Mouse (Mus musculus) embryonic facial prominence, embryonic 13.5 days (tissue): ENCODE measurements around the gene Psmc5. TPM values are rescaled to one million over a fixed set of nuclear protein-coding genes. Genes with fewer than 3 reads are reported as not detected.

Experiments used
- ATAC-seq: fragments of 200-750 bp; cut with Nextera tagmentation; 2 replicates; pipeline ENCODE4 v1.8.0; 2017; ENCODE audit warnings: low read depth; ENCODE audit not compliant: insufficient number of reproducible peaks, insufficient read depth, low FRiP score, low TSS enrichment
- H3K27ac ChIP-seq: fragments of 300-500 bp; sonication (generic); 2 replicates; pipeline ENCODE4 v1.5.1; 2015; ENCODE audit warnings: moderate library complexity, mild to moderate bottlenecking, inconsistent platforms
- H3K27me3 ChIP-seq: fragments of 300-500 bp; sonication (generic); 2 replicates; pipeline ENCODE4 v1.6.1; 2015; ENCODE audit warnings: mild to moderate bottlenecking, inconsistent platforms
- H3K36me3 ChIP-seq: fragments of 300-500 bp; sonication (generic); 2 replicates; pipeline ENCODE4 v1.6.1; 2015; ENCODE audit warnings: mild to moderate bottlenecking, inconsistent platforms
- H3K4me1 ChIP-seq: fragments of 300-500 bp; sonication (generic); 2 replicates; pipeline ENCODE4 v1.6.1; 2015; ENCODE audit warnings: inconsistent platforms
- H3K4me2 ChIP-seq: fragments of 300-500 bp; sonication (generic); 2 replicates; pipeline ENCODE4 v1.6.1; 2015; ENCODE audit warnings: moderate library complexity, mild to moderate bottlenecking, inconsistent platforms
- H3K4me3 ChIP-seq: fragments of 300-500 bp; sonication (generic); 2 replicates; pipeline ENCODE4 v1.5.1; 2015; ENCODE audit warnings: mild to moderate bottlenecking, inconsistent platforms
- H3K9ac ChIP-seq: fragments of 300-500 bp; sonication (generic); 2 replicates; pipeline ENCODE4 v1.6.1; 2015; ENCODE audit warnings: mild to moderate bottlenecking, inconsistent platforms
- H3K9me3 ChIP-seq: fragments of 300-500 bp; sonication (generic); 2 replicates; pipeline ENCODE4 v1.6.1; 2016; ENCODE audit warnings: inconsistent platforms
- WGBS: fragments of 180-500 bp; shearing (Covaris S2); methylation state at CpG from one replicate; pipeline ENCODE4 v1.1.7; 2015; ENCODE audit warnings: mixed read lengths; 5-methylcytosine and 5-hydroxymethylcytosine counted together
- polyA plus RNA-seq: library from polyadenylated mRNA; unstranded; fragments of >200 nt; fragmentation: Nextera tagmentation; extraction: Ambion mirVana; gene quantifications from 2 replicates; pipeline ENCODE4 v1.2.1, GENCODE M21; 2015

The Psmc5 gene
- polyA plus RNA-seq, 1 experiment from 2014 or later: 310 TPM

DNA sequence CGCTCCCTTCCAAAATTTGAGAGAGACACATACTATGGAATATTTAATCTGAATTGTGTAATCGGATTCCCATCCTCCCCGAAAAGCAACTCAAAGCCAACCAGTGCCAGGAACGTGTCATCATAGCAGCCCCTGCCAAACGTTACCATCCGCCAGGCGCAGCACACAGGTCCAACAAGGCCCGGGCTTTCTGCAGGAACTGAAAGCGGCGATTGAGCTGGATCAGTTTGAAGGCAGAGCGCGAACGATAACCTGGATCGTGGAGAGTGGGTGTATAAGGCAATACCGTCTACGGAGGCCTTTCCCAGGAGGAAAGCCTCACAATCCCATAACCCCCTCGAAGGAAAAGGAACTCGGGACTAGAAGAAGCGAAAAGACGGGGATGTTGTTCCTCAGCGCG, 780 bp upstream of the Psmc5 start:
- Histone ChIP-seq H3K27ac (peak overlapping the region; percentile 78; the same call in 1 of the 2 replicates), H3K9ac (peak overlapping the region; percentile 83), H3K36me3 (peaks cover 62% of the 10 kb centered on the region), H3K27me3 (no peaks in the 10 kb centered on the region), H3K4me3 (peak overlapping the region; percentile 69), H3K4me1 (peaks cover 21% of the 10 kb centered on the region), H3K4me2 (peak overlapping the region; percentile 92), H3K9me3 (no peaks in the 10 kb centered on the region)
- 3% methylated on average over 22 of the region's 22 CpGs for WGBS
- ATAC-seq: no peak

DNA sequence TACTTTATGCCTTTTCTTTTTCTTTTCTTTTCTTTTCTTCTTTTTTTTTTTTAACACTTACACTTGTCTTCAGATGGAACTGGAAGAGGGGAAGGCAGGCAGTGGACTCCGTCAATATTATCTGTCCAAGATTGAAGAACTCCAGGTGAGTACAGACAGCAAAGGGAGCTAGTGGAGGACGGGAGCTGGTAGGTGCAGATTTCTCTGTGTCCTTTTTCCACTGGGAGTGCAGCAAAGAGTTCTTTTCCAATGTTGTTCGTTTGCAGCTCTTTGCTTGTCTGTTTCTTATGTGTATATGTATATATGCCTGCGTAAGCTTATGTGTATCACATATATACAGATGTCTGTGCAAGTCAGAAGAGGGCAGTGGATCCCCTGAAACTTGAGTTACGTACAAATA, 821 bp downstream of the Psmc5 start:
- WGBS: 74% methylated on average over 5 of the region's 5 CpGs
- no peaks in the 10 kb centered on the region for H3K9me3 ChIP-seq
- H3K27me3 ChIP-seq: no peaks in the 10 kb centered on the region
- peak overlapping the region; percentile 92 for H3K4me2 ChIP-seq
- H3K4me3 ChIP-seq: peak overlapping the region; percentile 69
- ATAC-seq: no peak
- H3K4me1 ChIP-seq: peaks cover 21% of the 10 kb centered on the region
- 0 out of 2 replicates have a peak overlapping the region, but pooled peaks have one; percentile 78 for H3K27ac ChIP-seq
- H3K36me3 ChIP-seq: peaks cover 60% of the 10 kb centered on the region
- peak overlapping the region; percentile 83 for H3K9ac ChIP-seq

DNA sequence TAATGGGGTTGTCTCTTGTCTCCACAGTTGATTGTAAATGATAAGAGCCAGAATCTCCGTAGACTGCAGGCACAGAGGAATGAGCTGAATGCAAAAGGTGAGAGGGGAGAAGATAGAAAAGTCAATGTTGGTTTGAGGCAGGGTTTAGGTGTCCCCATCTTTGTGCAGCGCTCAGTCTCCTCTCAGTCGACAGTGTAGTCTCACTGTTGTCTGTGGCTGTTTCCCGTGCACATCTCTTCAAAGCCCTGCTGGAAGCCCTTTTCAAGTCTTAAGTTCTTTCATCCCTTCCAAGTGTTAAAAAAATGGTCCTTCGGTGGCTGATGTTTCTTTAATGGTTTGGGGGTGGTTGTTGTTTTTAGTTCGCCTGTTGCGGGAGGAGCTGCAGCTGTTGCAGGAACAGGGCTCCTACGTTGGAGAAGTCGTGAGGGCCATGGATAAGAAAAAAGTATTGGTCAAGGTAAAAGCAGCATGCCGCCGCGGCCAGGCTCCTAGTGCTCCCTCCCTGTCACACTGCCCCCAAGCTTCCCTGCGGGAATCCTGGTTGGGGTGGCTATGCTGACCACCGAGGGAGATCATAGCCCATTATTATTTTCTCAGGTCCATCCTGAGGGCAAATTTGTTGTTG, 5.0 kb downstream of the Psmc5 start:
- Histone ChIP-seq H3K4me2 (no peak overlapping the region), H3K27ac (no peak overlapping the region), H3K9ac (no peak overlapping the region), H3K27me3 (no peaks in the 10 kb centered on the region), H3K4me1 (peaks cover 12% of the 10 kb centered on the region), H3K36me3 (peaks cover 76% of the 10 kb centered on the region), H3K9me3 (no peaks in the 10 kb centered on the region), H3K4me3 (no peak overlapping the region)
- no peak for ATAC-seq
- 81% methylated on average over 14 of the region's 14 CpGs for WGBS

DNA sequence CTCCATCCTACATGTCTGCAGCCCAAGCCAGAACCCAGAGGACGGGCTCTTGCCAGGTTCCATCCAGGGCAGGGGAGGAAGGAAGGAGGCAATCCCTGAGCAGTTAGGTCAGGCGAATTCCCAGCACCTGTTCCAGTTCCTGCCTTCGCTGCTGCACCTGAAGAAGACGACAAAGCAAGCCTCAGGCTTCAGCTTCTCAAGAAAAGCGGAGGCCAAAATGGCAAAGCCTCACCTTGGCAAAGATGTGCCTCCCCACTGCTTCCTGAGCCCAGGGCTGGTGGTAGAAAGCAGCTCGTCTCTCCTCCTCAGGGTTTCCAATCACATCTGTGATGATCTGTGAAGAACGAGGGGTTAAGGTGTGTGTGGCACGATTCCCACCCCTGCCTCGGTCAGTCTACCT, 8.0 kb downstream of the Psmc5 start:
- peaks cover 81% of the 10 kb centered on the region for H3K36me3 ChIP-seq
- 88% methylated on average over 9 of the region's 9 CpGs for WGBS
- no peak overlapping the region for H3K27ac ChIP-seq
- no peaks in the 10 kb centered on the region for H3K9me3 ChIP-seq
- no peak for ATAC-seq
- H3K4me3 ChIP-seq: no peak overlapping the region
- no peak overlapping the region for H3K4me2 ChIP-seq
- H3K27me3 ChIP-seq: no peaks in the 10 kb centered on the region
- H3K4me1 ChIP-seq: peaks cover 18% of the 10 kb centered on the region
- H3K9ac ChIP-seq: no peak overlapping the region

DNA sequence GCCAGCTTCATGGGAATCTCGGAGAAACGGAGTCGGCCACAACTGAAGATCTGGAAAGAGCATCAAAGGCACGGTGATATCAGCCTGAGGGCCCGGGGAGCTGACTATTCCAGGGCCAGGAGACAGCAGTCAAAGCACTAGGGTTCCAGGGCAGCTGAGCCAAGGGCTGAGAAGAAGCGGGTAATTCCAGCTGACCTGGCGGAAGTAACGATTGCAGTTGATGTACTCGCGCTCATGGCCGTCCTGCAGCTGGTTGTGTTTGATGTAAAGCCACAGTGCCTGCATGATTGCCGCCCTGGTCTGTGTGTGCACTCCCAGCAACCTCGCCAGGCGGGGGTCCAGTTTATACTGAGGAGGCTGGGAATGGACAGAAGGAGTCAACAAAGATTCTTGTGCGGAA, 9.0 kb downstream of the Psmc5 start:
- WGBS: 91% methylated on average over 15 of the region's 15 CpGs
- H3K36me3 ChIP-seq: peaks cover 75% of the 10 kb centered on the region

DNA sequence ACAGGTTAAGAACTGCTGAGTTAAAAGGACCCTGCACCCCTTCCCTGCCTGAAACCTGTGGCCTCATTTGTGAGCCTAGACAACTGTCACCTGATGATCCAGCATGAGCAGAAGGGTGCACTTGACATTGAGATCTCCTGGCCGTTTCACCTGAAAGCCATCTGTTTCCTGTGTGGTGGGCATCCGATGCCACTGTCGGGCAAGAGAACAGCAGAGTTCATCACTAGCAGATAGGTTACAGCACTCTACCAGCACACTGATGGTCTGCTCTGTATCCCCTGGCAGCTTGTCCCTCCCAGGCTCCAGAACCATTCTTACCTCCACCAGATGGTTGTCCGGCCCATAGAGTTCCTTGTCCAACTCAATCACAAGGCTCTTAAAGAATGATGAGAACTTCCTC, 9.6 kb downstream of the Psmc5 start:
- Histone ChIP-seq H3K9ac (no peak overlapping the region), H3K9me3 (no peaks in the 10 kb centered on the region), H3K4me3 (no peak overlapping the region), H3K4me2 (no peak overlapping the region), H3K27ac (no peak overlapping the region), H3K36me3 (peaks cover 73% of the 10 kb centered on the region), H3K27me3 (no peaks in the 10 kb centered on the region), H3K4me1 (peaks cover 31% of the 10 kb centered on the region)
- whole genome bisulfite sequencing: 92% methylated on average over 4 of the region's 4 CpGs
- no peak for ATAC-seq

More for the DNA sequence above, 9.0 kb downstream of the Psmc5 start:
- H3K9me3 ChIP-seq: no peaks in the 10 kb centered on the region
- no peak overlapping the region for H3K4me3 ChIP-seq
- H3K27me3 ChIP-seq: no peaks in the 10 kb centered on the region
- H3K27ac ChIP-seq: no peak overlapping the region
- H3K9ac ChIP-seq: no peak overlapping the region
- ATAC-seq: no peak
- peaks cover 26% of the 10 kb centered on the region for H3K4me1 ChIP-seq
- H3K4me2 ChIP-seq: no peak overlapping the region

DNA sequence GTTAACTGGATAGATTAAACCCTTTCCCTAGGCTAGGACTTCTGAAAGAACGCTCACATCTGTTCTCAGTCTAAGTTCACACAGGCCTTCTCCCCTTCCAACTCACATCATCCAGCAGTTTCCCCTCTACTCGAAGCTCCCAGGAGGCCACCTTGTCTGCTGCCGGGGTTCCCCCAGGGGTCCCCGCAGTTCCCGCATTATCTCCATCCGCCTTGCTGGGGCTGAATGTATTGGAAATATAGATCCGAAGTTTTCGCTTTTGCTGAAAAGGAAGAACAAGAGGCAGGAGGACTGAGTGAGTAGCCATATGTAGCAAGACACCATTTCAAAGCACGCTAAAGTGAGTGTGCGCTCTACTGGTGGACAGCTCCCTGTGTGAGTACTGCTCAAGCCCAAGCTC, 10.5 kb downstream of the Psmc5 start:
- Histone ChIP-seq H3K9ac (no peak overlapping the region), H3K9me3 (no peaks in the 10 kb centered on the region), H3K4me3 (no peak overlapping the region), H3K4me2 (peak overlapping the region; percentile 31; the same call in 1 of the 2 replicates), H3K27ac (peak overlapping the region; percentile 78; the same call in 1 of the 2 replicates), H3K4me1 (peaks cover 40% of the 10 kb centered on the region), H3K27me3 (no peaks in the 10 kb centered on the region), H3K36me3 (peaks cover 65% of the 10 kb centered on the region)
- no peak for ATAC-seq
- WGBS: 88% methylated on average over 10 of the region's 10 CpGs

DNA sequence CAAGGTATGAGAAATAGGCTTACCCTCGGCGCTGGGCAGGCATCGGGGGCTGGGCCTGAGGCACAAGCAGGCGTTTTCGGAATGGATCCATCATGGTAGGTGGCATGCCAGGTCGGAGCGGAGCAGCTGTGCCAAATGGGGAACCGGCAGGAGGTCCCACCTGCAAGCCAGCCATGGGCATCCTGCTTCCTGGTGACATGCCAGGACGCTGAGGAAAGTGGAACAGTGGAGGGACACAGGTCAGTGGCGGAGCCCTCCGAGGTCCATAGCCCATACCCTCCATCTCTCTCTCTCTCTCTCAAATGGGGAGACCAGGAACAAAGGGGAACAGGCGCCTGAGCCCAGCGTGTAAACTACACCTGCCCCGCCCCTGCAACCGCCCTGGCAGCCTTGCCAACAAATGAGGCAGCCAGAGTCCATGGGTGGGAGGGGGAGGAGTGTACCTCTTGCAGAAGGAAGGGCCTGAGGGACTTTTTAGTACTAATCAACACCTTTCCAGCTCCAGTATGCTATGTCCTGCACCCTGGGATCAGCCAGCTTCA, 11.4 kb downstream of the Psmc5 start:
- peak overlapping the region; percentile 78 for H3K27ac ChIP-seq
- H3K4me2 ChIP-seq: peak overlapping the region; percentile 44; the same call in 1 of the 2 replicates
- H3K9me3 ChIP-seq: no peaks in the 10 kb centered on the region
- peaks cover 55% of the 10 kb centered on the region for H3K36me3 ChIP-seq
- H3K9ac ChIP-seq: peak overlapping the region; percentile 44; the same call in 1 of the 2 replicates
- 0 out of 2 replicates have a peak, but pooled peaks have one; percentile 34 for ATAC-seq
- 78% methylated on average over 15 of the region's 15 CpGs for WGBS
- H3K27me3 ChIP-seq: no peaks in the 10 kb centered on the region
- H3K4me3 ChIP-seq: peak overlapping the region; percentile 20; the same call in 1 of the 2 replicates
- peaks cover 44% of the 10 kb centered on the region for H3K4me1 ChIP-seq

DNA sequence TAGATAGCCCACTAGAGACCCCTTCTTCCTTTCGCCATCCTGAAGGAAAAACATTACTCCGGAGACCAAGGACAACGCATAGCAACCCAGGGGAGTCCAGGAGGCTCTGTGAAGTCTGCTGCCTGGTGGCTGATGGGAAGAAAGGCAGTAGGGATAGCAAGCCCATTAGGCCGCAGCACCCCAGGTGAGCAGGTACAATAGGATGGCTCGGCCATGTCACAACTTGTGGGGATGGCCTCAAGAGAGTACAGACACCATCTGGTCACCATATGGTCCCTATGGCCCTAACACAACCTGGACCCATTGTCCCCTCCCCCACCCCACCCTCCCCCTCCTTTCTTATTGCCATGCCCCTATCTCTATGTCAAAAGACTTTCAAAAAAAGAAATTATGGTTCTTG, 11.9 kb downstream of the Psmc5 start:
- no peak for ATAC-seq
- H3K9ac ChIP-seq: 0 out of 2 replicates have a peak overlapping the region, but pooled peaks have one; percentile 44
- H3K9me3 ChIP-seq: no peaks in the 10 kb centered on the region
- no peaks in the 10 kb centered on the region for H3K27me3 ChIP-seq
- no peak overlapping the region for H3K4me3 ChIP-seq
- peaks cover 44% of the 10 kb centered on the region for H3K4me1 ChIP-seq
- H3K4me2 ChIP-seq: peak overlapping the region; percentile 44
- peaks cover 50% of the 10 kb centered on the region for H3K36me3 ChIP-seq
- H3K27ac ChIP-seq: peak overlapping the region; percentile 78
- WGBS: 71% methylated on average over 5 of the region's 5 CpGs

DNA sequence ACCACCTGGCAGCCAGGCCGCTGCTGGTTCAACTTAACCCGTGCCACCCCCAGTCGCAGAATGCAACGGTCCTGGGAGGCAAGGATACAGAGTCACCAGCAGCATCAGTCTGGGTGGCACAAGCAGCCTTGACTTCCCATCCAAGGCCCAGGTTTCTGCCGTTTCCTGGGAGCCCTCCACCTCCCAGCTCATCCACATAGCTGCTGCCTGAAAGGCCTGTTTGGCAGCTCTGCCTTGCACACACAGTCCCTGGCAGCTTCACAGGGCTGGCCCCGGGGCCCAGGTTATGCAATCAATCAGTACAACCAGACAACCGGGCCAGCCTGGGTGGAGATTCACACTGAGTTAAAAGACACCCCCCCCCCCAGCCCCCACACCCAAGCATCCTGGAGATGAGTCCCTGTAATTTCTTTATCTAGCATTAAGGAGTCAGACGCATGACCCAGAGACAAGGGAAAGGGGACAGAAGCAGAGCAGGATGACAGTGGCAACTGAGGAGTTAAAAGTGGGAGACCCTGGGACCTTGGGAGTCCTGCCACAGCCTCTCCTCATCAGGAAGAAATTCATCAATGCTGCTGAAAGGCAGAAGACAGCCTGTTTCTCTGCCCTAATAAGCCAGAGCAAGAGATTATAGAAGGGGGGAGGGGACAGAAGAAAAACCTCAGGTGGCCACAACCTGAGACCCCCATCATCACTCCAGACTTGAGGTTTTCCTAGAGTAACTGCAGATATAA, 12.5 kb downstream of the Psmc5 start:
- Histone ChIP-seq H3K27me3 (no peaks in the 10 kb centered on the region), H3K4me1 (peaks cover 44% of the 10 kb centered on the region), H3K36me3 (peaks cover 44% of the 10 kb centered on the region), H3K27ac (peak overlapping the region; percentile 78), H3K9me3 (no peaks in the 10 kb centered on the region), H3K4me3 (peak overlapping the region; percentile 9; the same call in 1 of the 2 replicates), H3K9ac (peak overlapping the region; percentile 57), H3K4me2 (peak overlapping the region; percentile 44)
- 33% methylated on average over 8 of the region's 8 CpGs for WGBS
- no peak for ATAC-seq

DNA sequence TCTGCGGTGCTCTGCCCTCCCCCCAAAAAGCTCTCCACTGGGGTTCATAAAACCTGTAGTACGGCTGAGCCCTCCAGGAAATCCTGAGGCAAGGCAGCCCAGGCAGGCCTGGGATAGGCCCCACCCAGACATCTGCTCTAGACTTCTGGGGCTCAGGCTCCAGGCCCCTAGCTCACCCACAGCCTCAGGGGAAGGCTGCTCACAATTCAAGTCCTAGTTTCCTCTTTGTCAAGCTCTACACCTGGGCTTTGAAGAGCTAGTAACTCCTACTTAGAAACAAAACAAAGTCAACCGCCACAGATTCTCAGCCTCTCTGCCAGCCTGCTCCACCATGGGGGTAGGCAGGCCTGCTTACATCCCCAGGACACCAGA, 13.1 kb downstream of the Psmc5 start:
- 42% methylated on average over 3 of the region's 3 CpGs for WGBS
- peaks cover 39% of the 10 kb centered on the region for H3K36me3 ChIP-seq
- peak overlapping the region; percentile 44 for H3K4me2 ChIP-seq
- H3K9ac ChIP-seq: peak overlapping the region; percentile 57
- no peaks in the 10 kb centered on the region for H3K27me3 ChIP-seq
- H3K27ac ChIP-seq: peak overlapping the region; percentile 78
- H3K4me1 ChIP-seq: peaks cover 47% of the 10 kb centered on the region
- no peaks in the 10 kb centered on the region for H3K9me3 ChIP-seq
- ATAC-seq: 0 out of 2 replicates have a peak, but pooled peaks have one; percentile 9
- peak overlapping the region; percentile 9; the same call in 1 of the 2 replicates for H3K4me3 ChIP-seq
